8 mouse cellular contexts compared by ENCODE assay signal in genomic region chr15:60824751-60825227, GRCm38 (mm10). TPM values are rescaled to one million over a fixed set of nuclear protein-coding genes. Genes with fewer than 3 reads are reported as not detected.
DNase-seq lines count a peak whose midpoint lies in the region; ATAC-seq lines count a peak whose summit lies in the region.

No protein-coding gene starts in this region.

- peaks cover 19% of the 10 kb centered on the region for H3K36me3 ChIP-seq in embryonic facial prominence, embryonic 10.5 days (replicated peaks)
- H3K36me3 ChIP-seq in limb, embryonic 10.5 days, result no peaks in the 10 kb centered on the region
- no peaks in the 10 kb centered on the region for H3K36me3 ChIP-seq in midbrain, embryonic 12.5 days

- H3K9ac ChIP-seq in midbrain, embryonic 12.5 days (replicated peaks), result peak overlapping the region; percentile 67

- no peaks in the 10 kb centered on the region for H3K9me3 ChIP-seq in embryonic facial prominence, embryonic 10.5 days
- H3K9me3 ChIP-seq in limb, embryonic 10.5 days (replicated peaks), result no peaks in the 10 kb centered on the region
- H3K9me3 ChIP-seq in midbrain, embryonic 12.5 days, result no peaks in the 10 kb centered on the region

- H3K4me2 ChIP-seq in midbrain, embryonic 12.5 days (replicated peaks), result peak overlapping the region; percentile 85

- peak overlapping the region; percentile 91 for H3K27ac ChIP-seq in embryonic facial prominence, embryonic 10.5 days (replicated peaks)
- H3K27ac ChIP-seq in limb, embryonic 10.5 days, result peak overlapping the region; percentile 87
- peak overlapping the region; percentile 40; the same call in 1 of the 2 replicates for H3K27ac ChIP-seq in midbrain, embryonic 12.5 days (replicated peaks)

- H3K27me3 ChIP-seq in embryonic facial prominence, embryonic 10.5 days (replicated peaks; ENCODE audit: low read depth, poor library complexity, severe bottlenecking), result no peaks in the 10 kb centered on the region
- H3K27me3 ChIP-seq in limb, embryonic 10.5 days (ENCODE audit: low read depth, poor library complexity, severe bottlenecking), result no peaks in the 10 kb centered on the region
- peaks cover 17% of the 10 kb centered on the region for H3K27me3 ChIP-seq in midbrain, embryonic 12.5 days

- peak; percentile 97 for DNase-seq in adrenal gland, postnatal 14 days
- DNase-seq in embryonic facial prominence, embryonic 10.5 days (ENCODE audit: low spot score), result peak; percentile 94
- peak; percentile 100 for DNase-seq in heart, adult 11 months
- DNase-seq in kidney, adult 18-20 months, result peak; percentile 95
- DNase-seq in limb, embryonic 10.5 days (ENCODE audit: low spot score), result peak; percentile 92
- peak; percentile 77 for DNase-seq in skeletal muscle tissue, adult 2 months (ENCODE audit: low read depth, low spot score)
- no peak for DNase-seq in adipocyte (ENCODE audit: low spot score)

- peak; percentile 91 for ATAC-seq in midbrain, embryonic 12.5 days (ENCODE audit: low FRiP score, low read depth)

- H3K4me3 ChIP-seq in embryonic facial prominence, embryonic 10.5 days, result peak overlapping the region; percentile 73
- peak overlapping the region; percentile 79 for H3K4me3 ChIP-seq in limb, embryonic 10.5 days
- peak overlapping the region; percentile 62 for H3K4me3 ChIP-seq in midbrain, embryonic 12.5 days

- H3K4me1 ChIP-seq in embryonic facial prominence, embryonic 10.5 days, result peaks cover 45% of the 10 kb centered on the region
- peaks cover 52% of the 10 kb centered on the region for H3K4me1 ChIP-seq in limb, embryonic 10.5 days
- H3K4me1 ChIP-seq in midbrain, embryonic 12.5 days, result peaks cover 17% of the 10 kb centered on the region

- WGBS in embryonic facial prominence, embryonic 10.5 days, result under 1% methylated on average over 32 of the region's 32 CpGs
- 0% methylated on average over 32 of the region's 32 CpGs for WGBS in limb, embryonic 10.5 days
- under 1% methylated on average over 32 of the region's 32 CpGs for WGBS in midbrain, embryonic 12.5 days

RNA-seq across cellular contexts. Expression of gene Fam84b, which starts 28.8 kb away (rescaled TPM):
- total RNA-seq in adrenal gland, postnatal 14 days (2021), result 16.7 and 18.7 TPM in 2 replicates
- 14.0 and 15.5 TPM in 2 replicates for polyA plus RNA-seq in embryonic facial prominence, embryonic 10.5 days (2016; fragmentation: Nextera tagmentation; extraction: Ambion mirVana)
- polyA plus RNA-seq in limb, embryonic 10.5 days (2016; fragmentation: Nextera tagmentation; extraction: Ambion mirVana), result 7.4 and 7.5 TPM in 2 replicates
- 8.2 and 9.5 TPM in 2 replicates for polyA plus RNA-seq in midbrain, embryonic 12.5 days (2016; fragmentation: Nextera tagmentation; extraction: Ambion mirVana)

Comparison
In these comparisons a context has a peak if more than half of its experiments do, and no peak if none do; other contexts are left out.
1. H3K27ac ChIP-seq: peak in every context shown above with its lines; median percentile 91 in embryonic facial prominence, embryonic 10.5 days; 87 in limb, embryonic 10.5 days; 40 in midbrain, embryonic 12.5 days.